Mouse (Mus musculus) CH12F3 (cell line): ENCODE results near the gene Lingo1.

Experiments
- in situ Hi-C: fragments of 300-500 bp; cut with MboI; formaldehyde crosslinking; loops from 2 replicates; pipeline ENCODE4 v1.14.3; 2020; ENCODE audit warnings: low sequenced_read_pairs

Lingo1 gene

GRCm38 (mm10) chr9:56635498-56636121, 160.7 kb downstream of the Lingo1 start:
- in situ Hi-C loops: no loop called here

GRCm38 (mm10) chr9:56635121-56635497, 161.2 kb downstream of the Lingo1 start:
- in situ Hi-C loops: no loop called here

GRCm38 (mm10) chr9:56634406-56635120, 161.7 kb downstream of the Lingo1 start:
- in situ Hi-C loops: no loop called here

- in situ Hi-C loops: no loop called here
Observed at GRCm38 (mm10) chr9:56633449-56634225, 162.6 kb downstream of the Lingo1 start.

GRCm38 (mm10) chr9:56630945-56631344, 165.3 kb downstream of the Lingo1 start:
- in situ Hi-C loops: no loop called here

- in situ Hi-C loops: no loop called here
Observed at GRCm38 (mm10) chr9:56629674-56630397, 166.4 kb downstream of the Lingo1 start.

- in situ Hi-C loops: no loop called here
Observed at GRCm38 (mm10) chr9:56627295-56627694, 169.0 kb downstream of the Lingo1 start.

- in situ Hi-C loops: no loop called here
Observed at GRCm38 (mm10) chr9:56624923-56625322, 171.3 kb downstream of the Lingo1 start.

GRCm38 (mm10) chr9:56623361-56623760, 172.9 kb downstream of the Lingo1 start:
- in situ Hi-C loops: no loop called here

- in situ Hi-C loops: no loop called here
Observed at GRCm38 (mm10) chr9:56622761-56623160, 173.5 kb downstream of the Lingo1 start.

- in situ Hi-C loops: no loop called here
Observed at GRCm38 (mm10) chr9:56620512-56621371, 175.5 kb downstream of the Lingo1 start.

GRCm38 (mm10) chr9:56619715-56620114, 176.6 kb downstream of the Lingo1 start:
- in situ Hi-C loops: no loop called here

- in situ Hi-C loops: no loop called here
Observed at GRCm38 (mm10) chr9:56618660-56619059, 177.6 kb downstream of the Lingo1 start.

- in situ Hi-C loops: no loop called here
Observed at GRCm38 (mm10) chr9:56616061-56616460, 180.2 kb downstream of the Lingo1 start.

GRCm38 (mm10) chr9:56612798-56613183, 183.5 kb downstream of the Lingo1 start:
- in situ Hi-C loops: no loop called here

GRCm38 (mm10) chr9:56611912-56612797, 184.1 kb downstream of the Lingo1 start:
- in situ Hi-C loops: no loop called here

GRCm38 (mm10) chr9:56610955-56611354, 185.3 kb downstream of the Lingo1 start:
- in situ Hi-C loops: no loop called here

- in situ Hi-C loops: no loop called here
Observed at GRCm38 (mm10) chr9:56610466-56610865, 185.8 kb downstream of the Lingo1 start.

GRCm38 (mm10) chr9:56609486-56609885, 186.8 kb downstream of the Lingo1 start:
- in situ Hi-C loops: no loop called here
